Mouse (Mus musculus): ENCODE results near the gene Alpl.

The Alpl gene

GRCm38 (mm10) chr4:137769635-137770034 lies 26.5 kb downstream of the Alpl start:
- DNase-seq (ENCODE audit: low spot score) = no peak

- DNase-seq (ENCODE audit: low spot score) = no peak
Observed at GRCm38 (mm10) chr4:137768831-137769230, 27.4 kb downstream of the Alpl start.

- no peak for DNase-seq (ENCODE audit: low spot score)
Observed at GRCm38 (mm10) chr4:137768381-137768780, 27.8 kb downstream of the Alpl start.

GRCm38 (mm10) chr4:137766365-137766764 lies 29.8 kb downstream of the Alpl start:
- no peak for DNase-seq (ENCODE audit: low spot score)

- DNase-seq (ENCODE audit: low spot score) = peak; percentile 38
Observed at GRCm38 (mm10) chr4:137765554-137765971, 30.6 kb downstream of the Alpl start.

GRCm38 (mm10) chr4:137764621-137765020 lies 31.6 kb downstream of the Alpl start:
- no peak for DNase-seq (ENCODE audit: low spot score)

GRCm38 (mm10) chr4:137763920-137764495 lies 32.2 kb downstream of the Alpl start:
- no peak for DNase-seq (ENCODE audit: low spot score)

- DNase-seq (ENCODE audit: low spot score) = no peak
Observed at GRCm38 (mm10) chr4:137762886-137763285, 33.3 kb downstream of the Alpl start.

GRCm38 (mm10) chr4:137754446-137754845 lies 41.7 kb downstream of the Alpl start:
- no peak for DNase-seq (ENCODE audit: low spot score)

GRCm38 (mm10) chr4:137753199-137753598 lies 43.0 kb downstream of the Alpl start:
- no peak for DNase-seq (ENCODE audit: low spot score)

GRCm38 (mm10) chr4:137752471-137752870 lies 43.7 kb downstream of the Alpl start:
- DNase-seq (ENCODE audit: low spot score) = no peak

- no peak for DNase-seq (ENCODE audit: low spot score)
Observed at GRCm38 (mm10) chr4:137751717-137752116, 44.5 kb downstream of the Alpl start.

- DNase-seq (ENCODE audit: low spot score) = no peak
Observed at GRCm38 (mm10) chr4:137751310-137751709, 44.9 kb downstream of the Alpl start.

- no peak for DNase-seq (ENCODE audit: low spot score)
Observed at GRCm38 (mm10) chr4:137750121-137750520, 46.1 kb downstream of the Alpl start.

GRCm38 (mm10) chr4:137749680-137750079 lies 46.5 kb downstream of the Alpl start:
- no peak for DNase-seq (ENCODE audit: low spot score)

- no peak for DNase-seq (ENCODE audit: low spot score)
Observed at GRCm38 (mm10) chr4:137748726-137749125, 47.5 kb downstream of the Alpl start.

- no peak for DNase-seq (ENCODE audit: low spot score)
Observed at GRCm38 (mm10) chr4:137747590-137747989, 48.6 kb downstream of the Alpl start.

GRCm38 (mm10) chr4:137747091-137747490 lies 49.1 kb downstream of the Alpl start:
- no peak for DNase-seq (ENCODE audit: low spot score)

GRCm38 (mm10) chr4:137744433-137744918 lies 51.7 kb downstream of the Alpl start:
- no peak for DNase-seq (ENCODE audit: low spot score)

GRCm38 (mm10) chr4:137743791-137744190 lies 52.4 kb downstream of the Alpl start:
- no peak for DNase-seq (ENCODE audit: low spot score)

GRCm38 (mm10) chr4:137740350-137740749 lies 55.8 kb downstream of the Alpl start:
- DNase-seq (ENCODE audit: low spot score) = no peak

GRCm38 (mm10) chr4:137739151-137739923 lies 56.8 kb downstream of the Alpl start:
- DNase-seq (ENCODE audit: low spot score) = no peak

GRCm38 (mm10) chr4:137737760-137738159 lies 58.4 kb downstream of the Alpl start:
- no peak for DNase-seq (ENCODE audit: low spot score)

Measured in left cerebral cortex, adult 11 months (tissue).